Mouse (Mus musculus) erythroblast, embryonic 14.5 days (primary cell): ENCODE results near the gene Polr2l.

Experiments used
- GATA1 ChIP-seq: IDR thresholded peaks from 2 replicates; pipeline ENCODE4 v1.6.1; 2012; ENCODE audit warnings: low read length, inconsistent platforms, mixed read lengths
- TAL1 ChIP-seq: IDR thresholded peaks from 3 replicates; pipeline ENCODE4 v1.6.1; 2012; ENCODE audit warnings: low read length, inconsistent platforms, mixed read lengths

DNA sequence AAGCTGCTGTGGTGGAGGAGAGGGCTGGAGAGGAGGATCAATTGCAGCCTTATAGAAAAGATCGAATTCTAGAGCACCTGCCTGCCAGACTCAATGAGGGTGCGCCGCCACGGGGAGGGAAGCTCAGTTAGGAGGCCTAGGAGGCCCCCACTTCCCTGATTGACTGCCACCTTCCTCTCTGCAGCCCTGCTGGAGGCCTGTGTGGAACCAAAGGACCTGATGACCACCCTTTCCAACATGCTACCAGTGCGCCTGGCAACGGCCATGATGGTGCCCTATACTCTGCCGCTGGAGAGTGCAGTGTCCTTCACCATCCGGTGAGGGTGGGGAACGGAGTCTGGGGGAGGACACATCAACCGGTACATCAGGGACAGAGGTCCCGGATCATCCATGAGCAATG lies 16.3 kb downstream of the Polr2l start:
- no peak for TF ChIP-seq TAL1
- TF ChIP-seq GATA1: no peak
